Mouse (Mus musculus) heart, postnatal 36 days (tissue): Measurements from ENCODE around the gene Ush1g. TPM values are rescaled to one million over a fixed set of nuclear protein-coding genes. Genes with fewer than 3 reads are reported as not detected.

ENCODE experiments used
- DNase-seq, 2 experiments: peaks; one replicate each; pipeline ENCODE4 v3.0.0; 2021 to 2022
- intact Hi-C: fragments of 180-260 bp; cut with DNase I; formaldehyde crosslinking; loops from one replicate; pipeline ENCODE4 v1.15.1; 2025
- total RNA-seq, 2 experiments: library from RNA; stranded (reverse); gene quantifications; 2 replicates each; pipeline ENCODE4 v1.2.3; 2021

The Ush1g gene
- total RNA-seq, 2 experiments from 2014 or later: 0.14 TPM; not detected in 1

DNA sequence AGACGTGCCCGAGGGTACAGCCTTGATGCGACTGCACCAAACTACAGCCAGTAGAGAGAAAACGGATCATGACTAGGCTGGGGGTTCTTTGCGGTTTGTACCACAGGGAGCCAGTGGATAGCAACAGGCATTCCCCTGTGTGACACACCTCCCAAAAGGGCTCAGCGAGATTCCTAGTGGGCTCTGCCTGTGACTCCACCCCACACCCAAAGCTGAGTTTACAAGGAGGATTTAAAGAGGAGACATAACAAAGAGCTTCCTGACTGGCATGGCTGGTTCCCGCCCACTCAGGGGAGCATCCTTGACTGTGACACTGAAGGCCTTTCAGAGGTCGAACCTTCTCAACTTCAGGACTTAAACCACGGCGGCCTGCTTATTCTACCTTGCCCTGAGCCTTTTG, 30.3 kb downstream of the Ush1g start:
- no peak for DNase-seq
- intact Hi-C loops: no loop called here

DNA sequence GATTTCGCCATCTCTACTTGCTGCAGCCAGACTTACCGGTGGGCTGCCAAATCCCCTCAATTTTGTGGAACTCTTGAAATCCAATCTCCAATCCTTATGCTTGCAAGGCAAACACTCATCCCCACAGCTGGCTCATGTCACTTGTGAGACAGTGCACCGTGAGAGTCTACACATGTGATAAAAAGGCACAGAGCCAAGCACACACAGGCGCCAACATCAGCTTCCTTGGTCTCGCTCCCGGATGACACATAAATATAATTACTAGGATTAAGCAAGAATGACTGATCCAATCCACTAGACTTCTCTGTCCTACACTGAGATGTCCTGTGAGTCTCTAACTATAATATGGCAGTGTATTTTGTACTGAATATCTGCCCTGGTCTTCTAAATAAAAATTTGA, 30.9 kb downstream of the Ush1g start:
- intact Hi-C loops: no loop called here
- peak; percentile 75 to 80 for DNase-seq

DNA sequence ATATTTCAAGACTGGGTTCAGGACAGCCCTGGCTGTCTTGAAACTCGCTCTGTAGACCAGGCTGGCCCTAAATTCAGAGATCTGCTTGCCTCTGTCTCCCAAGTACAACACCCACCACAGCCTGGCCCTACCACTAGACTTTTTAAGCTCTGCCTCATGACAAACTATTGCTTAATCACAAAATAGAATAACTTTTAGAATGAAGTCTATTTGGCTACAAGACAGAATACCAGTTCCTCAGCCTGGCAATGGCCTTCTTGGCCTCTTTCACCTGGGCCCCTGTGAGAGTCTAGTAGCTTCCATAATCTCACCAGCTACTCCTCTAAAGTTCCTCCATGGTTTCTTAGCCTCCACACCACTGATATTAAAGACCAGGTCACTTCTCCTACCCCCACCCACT, 31.5 kb downstream of the Ush1g start:
- intact Hi-C loops: no loop called here
- no peak for DNase-seq

DNA sequence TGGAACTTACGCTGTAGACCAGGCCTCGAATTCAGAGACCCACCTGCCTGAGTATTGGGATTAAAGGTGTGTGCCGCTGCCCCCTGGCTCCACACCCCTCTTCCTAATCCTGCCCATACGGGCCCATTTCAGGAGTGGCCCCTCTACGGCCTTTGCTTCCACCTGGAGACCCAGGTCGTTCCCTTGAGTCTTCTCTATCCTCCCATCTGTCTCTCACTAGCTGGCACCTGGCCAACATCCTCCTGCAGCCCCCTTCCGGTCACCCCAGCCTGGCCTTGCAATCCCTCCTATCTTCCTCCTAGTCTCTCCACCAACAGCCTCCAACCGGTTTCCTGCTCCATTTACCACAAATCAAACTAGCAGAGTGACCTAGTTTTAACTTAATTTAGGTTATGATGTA, 32.0 kb downstream of the Ush1g start:
- DNase-seq: no peak
- intact Hi-C loops: no loop called here

DNA sequence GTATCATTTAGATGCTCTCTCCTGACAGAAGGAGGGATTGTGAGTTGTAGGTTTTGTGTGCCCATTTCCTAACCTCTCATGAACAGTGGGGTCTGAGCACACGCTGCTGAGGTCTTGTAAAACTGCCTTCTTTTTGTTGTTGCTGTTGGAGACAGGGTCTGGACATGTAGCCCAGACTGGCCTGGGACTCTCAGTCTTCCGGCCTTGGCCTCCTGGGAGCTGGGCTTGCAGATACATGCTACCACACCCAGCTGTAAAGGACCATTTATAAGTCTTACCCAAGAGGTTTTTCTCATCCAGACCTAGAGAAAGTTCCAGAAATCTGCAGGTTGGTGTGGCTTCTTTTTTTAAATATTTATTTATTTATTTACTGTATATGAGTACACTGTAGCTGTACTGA, 33.5 kb downstream of the Ush1g start:
- intact Hi-C loops: no loop called here

DNA sequence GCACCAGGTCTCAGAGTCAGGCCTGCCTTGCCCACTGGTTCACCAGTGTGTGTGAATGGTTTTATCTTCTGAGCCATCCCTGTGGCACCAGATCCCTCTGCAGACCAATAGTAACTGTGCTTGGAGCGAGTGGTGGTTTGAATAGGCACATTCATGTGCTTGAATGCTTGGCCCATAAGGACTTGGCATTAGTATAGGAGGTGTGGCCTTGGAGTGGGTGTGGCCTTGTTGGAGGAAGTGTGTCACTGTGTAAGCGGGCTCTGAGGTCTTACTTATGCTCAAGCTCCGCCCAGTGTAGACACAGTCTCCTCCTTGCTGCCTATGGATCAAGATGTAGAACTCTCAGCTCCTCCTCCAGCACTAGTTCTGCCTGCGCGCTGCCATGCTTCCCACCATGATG, 34.5 kb downstream of the Ush1g start:
- intact Hi-C loops: no loop called here
- DNase-seq: no peak

More for the DNA sequence above, 33.5 kb downstream of the Ush1g start:
- DNase-seq: no peak

DNA sequence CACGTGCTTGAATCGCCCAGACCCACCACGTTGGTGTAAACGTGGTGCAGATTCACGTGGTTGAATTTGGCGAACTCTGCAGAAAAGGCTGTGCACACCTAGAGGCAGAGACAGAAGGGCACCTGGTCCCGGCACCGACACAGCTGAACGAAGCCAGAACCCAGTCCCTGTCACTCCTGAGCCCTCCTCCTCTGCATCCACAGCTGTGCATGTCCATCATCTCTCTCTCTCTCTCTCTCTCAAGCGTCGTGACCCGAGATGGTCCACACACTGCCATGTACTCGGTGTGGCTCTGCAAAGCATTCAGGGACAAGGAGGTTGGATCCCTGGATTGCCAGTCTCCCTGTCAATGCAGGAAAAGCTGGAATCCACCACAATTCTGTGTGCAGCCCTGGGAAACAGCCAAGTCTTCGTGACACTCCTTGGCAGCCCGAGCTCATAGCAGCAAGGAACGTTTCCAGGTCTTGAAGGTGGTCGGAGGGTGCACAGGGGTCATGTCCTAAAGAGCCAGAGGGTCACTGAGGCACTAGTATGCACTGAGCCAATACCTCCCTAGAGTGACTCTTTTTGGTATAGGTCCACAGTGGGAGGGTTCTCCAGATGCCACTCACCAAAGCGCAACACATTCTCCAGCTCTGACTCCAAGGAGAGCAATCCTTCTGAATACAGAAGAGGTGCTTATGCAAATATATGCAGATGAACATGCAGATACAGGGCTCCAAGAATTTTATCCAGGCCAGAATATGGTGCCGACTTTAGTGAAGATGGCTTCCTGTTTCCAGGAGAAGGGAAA, 35.4 kb downstream of the Ush1g start:
- DNase-seq: no peak
- intact Hi-C loops: no loop called here

DNA sequence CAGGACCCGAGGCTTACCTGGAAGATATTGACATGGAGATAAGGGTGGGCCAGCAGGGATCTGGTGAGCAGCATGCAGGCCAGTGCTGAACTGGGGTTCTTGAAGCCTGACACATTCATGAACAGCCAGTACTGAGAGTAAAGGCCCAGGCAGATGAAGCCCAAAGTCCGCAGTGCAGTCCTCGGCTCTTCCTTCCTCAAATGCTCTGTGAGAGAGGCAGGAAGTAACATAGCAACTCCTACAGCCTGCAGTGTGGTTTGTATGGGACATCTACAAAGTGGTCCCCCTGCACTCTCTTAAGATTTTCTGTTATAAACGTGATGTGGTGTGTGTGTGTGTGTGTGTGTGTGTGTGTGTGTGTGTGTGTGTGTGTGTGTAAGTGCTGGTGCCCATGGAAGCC, 36.6 kb downstream of the Ush1g start:
- intact Hi-C loops: no loop called here

DNA sequence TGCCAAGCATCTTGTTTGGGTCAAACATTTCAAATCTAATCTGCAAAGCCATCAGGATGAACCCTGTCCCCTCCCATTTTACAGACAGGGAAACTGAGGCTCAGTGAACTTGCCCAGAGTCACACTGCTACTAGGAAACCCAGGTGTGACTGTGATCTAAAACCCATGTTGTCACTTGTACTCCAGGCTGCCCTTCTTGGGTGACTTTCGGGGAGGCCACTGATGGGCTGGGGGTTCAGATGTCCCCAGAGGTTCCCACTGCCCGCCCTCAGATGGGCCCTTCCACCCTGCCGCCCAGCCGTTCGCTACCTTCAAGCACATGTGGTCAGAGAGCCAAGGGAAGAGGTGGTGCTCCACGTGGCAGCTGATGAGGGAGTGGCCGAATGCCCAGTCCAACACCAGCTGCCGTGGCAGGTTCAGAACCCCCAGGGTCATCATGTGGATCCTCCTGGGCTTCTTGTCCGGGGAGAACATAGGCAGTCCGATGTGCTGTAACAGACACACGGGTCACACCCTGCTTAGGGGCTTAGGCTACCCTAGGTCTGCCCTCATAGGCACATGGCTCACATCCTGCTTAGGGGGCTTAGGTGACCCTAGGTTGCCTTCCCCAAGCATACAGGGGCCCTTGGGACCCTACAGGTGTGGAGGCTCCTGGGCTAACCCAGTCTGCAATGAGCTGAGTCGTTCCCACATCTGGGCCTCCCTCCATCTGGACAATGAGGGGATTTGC, 37.8 kb downstream of the Ush1g start:
- DNase-seq: no peak
- intact Hi-C loops: no loop called here

More for the DNA sequence above, 36.6 kb downstream of the Ush1g start:
- DNase-seq: no peak

DNA sequence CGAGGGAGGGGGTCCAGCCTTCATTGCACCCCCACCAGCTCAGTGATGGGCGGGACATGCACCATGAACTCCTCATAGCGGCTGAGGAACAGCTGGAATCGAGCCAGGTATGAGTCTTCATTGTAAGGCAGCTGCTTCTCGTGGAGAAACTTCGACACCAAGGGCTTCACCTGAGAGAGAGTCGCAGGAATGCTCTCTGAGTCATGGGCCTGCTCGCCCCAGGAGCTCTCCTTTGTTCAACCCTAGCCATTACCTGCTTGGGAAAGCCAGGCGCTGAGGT, 38.4 kb downstream of the Ush1g start:
- DNase-seq: no peak
- intact Hi-C loops: no loop called here

DNA sequence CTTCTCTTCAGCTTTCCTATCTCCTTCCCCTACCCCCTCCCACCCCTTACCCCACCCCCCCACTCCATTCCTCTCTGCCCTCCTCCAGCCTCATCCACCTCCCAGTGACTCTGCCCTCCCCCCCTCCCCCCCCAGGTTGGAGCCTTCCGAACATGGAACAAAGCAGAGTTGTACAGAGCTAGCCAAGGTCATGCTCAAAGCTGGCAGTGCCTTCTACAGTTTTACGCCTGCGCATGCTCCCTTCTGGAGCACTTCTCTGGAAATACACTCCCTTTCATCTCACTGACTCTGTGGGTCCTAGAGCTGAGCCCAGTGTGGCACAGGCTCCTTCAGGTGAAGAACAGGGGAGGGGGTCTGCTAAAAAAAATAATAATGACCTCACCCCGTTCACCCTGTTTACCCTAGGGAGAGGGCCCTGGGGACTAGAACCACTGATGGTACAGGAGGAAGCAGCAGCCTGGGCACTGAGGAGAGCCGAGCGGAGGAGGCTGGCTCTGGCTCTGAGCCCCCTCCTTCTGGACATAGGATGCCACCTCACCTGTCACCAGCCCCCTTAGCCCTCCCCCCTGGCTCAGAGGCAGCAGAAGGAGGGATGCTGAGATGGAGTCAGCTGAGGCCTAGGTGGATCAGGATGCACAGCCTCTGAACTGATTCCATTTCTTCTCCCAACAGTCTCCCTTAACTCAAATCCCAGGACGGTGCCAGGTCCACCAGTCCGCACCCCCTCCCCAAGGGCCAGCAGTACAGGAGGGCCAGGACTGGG, 38.9 kb downstream of the Ush1g start:
- no peak for DNase-seq
- intact Hi-C loops: no loop called here

DNA sequence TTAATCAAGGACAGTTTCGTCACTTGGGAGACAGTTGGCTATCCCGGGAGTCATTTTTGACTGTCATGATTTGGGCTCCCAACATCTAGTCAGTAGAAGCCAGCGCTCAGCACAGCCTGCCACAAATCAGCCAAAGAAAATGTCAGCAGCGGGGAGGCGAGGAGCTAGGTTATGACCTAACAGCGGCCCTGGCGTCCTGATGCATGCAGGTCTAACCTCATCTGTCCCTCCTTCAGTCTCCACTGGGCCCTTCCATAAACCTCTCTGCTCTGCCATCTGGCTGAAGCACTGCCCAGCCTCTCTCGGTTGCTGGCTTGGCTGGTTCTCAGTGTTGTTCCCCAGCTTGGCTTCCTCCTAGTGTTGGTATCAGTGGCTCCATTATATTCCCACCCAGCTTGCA, 39.5 kb downstream of the Ush1g start:
- intact Hi-C loops: no loop called here
- DNase-seq: peak; percentile 37 to 59

DNA sequence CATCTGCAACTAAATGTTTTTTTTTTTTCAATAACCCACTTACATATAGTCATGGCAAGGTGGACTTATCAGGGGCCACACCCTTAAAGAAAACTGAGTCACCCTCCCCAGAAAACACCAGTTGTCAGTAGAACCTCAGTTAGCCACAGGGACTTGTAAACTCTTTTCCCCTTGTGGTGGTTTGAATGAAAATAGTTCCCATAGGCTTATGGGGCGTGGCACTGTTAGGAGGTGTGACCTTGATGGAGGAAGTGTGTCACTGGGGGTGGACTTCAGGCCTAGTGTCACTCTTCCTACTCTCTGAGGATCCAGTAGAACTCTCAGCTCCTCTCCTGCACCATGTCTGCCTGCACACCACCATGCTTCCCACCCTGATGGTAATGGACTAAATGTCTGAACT, 42.1 kb downstream of the Ush1g start:
- DNase-seq: no peak
- intact Hi-C loops: no loop called here

DNA sequence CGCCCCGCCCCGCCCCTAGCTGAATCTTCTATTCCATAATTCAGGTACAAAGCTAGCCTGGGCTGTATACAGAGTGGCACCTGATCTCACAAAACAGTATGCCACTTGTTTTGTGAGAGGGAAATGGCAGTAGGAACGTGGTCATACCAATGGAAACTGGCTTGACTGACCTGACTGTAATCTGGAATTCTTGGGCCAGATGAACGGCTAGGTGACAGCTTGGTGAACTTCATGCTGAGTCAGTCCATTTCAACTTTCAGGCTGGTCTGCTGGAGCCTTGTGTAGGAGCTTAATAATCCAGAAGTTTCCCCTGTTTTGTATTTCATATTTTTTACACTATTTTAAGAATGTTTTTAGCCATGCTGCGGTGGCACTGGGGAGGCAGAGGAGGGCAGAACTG, 43.7 kb downstream of the Ush1g start:
- intact Hi-C loops: no loop called here
- no peak for DNase-seq

DNA sequence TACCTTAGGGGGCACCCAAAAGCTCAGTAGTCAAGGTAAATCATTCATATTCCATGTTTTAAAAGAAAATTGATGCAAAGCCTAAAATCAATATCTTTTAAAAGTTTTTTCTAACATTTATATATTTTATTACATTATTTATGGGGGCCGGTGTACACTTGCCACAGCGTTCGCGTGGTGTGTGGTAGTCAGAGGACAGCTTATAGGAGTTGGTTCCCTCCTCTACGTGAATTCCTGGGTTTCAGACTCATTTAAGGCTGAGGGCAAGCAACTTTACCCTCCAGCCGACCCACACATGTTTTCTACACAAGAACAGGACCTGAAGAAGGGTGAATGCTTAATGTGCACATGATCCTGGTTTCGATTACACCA, 44.3 kb downstream of the Ush1g start:
- intact Hi-C loops: no loop called here
- no peak for DNase-seq

DNA sequence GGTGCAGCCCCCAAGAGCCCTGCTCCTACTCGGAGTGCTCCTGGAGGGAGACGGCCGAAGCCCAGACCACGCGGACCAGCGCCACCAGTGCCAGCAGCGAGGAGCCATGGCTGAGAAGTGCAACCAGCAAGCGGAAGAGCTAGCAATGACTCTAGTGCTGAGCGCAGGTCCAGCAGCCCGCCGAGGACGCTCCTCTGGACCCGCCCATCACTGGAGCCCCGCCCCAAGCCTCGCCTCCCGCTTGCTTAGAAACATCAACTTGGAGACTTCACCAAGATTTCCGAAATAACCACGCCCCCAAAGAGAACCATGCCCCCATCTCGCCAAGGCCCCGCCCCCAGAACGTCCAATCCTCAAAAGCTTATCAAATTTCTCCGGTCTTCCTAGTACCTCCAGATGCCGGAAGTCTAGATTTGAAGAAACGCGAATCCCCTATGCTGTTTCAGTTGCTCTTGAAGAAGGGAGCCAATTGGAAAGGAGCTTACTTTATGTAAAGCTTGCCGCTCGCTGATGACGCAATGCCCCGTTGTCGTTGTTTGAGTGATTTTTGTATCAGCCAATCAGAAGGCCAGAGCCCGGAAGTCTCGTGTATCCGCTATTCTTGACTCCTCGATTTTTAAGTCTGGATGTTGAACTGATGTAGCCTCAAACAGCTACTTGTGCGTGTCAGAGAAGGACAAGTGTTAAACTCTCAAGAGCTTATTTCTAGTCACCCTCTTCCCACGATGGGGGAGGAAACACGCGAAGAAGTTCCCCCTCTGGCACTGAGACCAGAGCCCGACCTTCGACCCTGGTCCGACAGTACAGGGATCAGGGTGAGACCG, 44.8 kb downstream of the Ush1g start, which contains the start of gene Fdxr:
Fdxr (minus strand) TSS at position 271 of the 824 bp plus-strand sequence.
- intact Hi-C loops: no loop called here
- DNase-seq: peak; percentile 96 to 98

DNA sequence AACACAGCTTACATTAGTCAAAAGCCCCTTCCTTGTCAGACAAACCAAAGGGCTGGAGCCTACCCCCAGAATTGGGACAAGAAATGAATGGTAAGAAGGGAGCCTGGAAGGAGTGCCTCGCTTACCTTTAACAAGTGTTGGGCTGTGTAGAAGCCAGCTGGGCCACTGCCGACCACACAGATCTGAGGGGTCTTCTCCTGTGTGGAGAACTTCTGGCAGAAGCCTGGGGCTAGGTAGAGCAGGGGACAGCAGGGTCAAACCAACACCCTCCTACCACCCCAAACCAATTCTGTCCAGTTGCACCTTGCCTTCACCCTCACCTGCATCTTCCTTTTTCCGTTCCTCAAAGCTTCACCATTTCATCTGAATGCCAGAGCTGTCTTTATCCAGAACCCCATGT, 45.9 kb downstream of the Ush1g start:
- intact Hi-C loops: no loop called here

DNA sequence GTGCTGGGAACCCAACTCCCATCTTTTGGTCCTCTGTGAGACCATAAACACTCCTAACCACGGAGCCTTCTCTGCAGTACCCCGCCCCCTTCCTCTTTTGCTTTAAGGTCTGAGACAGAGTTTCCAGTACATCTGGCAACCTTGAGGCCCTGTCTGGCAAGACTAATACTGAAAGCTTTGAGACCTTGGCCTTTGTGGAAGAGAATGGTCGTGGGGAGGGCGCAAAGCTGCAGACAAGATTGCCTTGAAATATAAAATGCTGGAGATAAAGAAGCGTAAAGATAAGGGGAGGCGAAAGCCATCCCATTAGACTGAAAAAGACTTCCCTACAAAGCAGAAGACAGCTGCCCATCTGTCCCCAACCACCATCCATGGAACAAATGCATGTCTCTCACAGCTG, 46.3 kb downstream of the Ush1g start:
- DNase-seq: no peak
- intact Hi-C loops: no loop called here

More for the DNA sequence above, 45.9 kb downstream of the Ush1g start:
- no peak for DNase-seq

DNA sequence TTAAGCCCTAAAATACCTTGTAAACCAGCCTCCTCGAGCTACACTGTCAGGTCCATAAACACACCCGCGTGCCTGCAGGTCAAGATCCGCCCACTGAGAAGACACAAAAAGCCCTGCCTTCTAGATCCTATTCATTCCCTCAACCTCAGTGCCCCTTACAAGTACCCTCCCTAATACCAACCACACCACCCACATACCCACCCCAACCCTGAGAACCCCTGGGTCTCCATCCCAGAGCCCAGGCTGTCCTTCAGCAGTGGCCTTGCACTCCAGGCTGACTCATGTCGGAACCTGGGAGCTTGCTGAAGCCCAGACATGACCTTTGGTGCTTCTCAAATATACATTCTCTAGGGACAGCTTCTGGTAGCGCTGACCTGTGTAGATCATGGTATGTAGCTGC, 47.1 kb downstream of the Ush1g start:
- intact Hi-C loops: no loop called here
- DNase-seq: no peak

DNA sequence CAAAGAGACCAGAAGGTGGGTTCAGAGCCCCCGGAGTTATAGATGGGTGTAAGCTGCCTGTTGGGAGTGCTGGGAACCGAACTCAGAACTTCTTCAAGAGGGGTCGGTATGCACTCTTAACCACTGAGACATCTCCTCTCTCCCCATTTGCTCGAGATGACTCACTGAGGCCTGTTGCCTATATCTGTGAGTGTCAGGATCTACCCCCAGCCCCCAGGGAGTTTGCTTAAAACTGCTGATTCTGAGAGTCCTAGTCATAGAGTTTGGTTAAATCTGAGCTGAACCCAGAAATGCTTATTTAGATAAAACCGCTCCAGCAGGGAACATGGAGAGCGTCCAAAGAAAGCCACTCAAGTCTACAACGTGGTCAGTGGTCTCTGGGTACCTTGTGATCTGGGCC, 47.7 kb downstream of the Ush1g start:
- no peak for DNase-seq
- intact Hi-C loops: no loop called here

DNA sequence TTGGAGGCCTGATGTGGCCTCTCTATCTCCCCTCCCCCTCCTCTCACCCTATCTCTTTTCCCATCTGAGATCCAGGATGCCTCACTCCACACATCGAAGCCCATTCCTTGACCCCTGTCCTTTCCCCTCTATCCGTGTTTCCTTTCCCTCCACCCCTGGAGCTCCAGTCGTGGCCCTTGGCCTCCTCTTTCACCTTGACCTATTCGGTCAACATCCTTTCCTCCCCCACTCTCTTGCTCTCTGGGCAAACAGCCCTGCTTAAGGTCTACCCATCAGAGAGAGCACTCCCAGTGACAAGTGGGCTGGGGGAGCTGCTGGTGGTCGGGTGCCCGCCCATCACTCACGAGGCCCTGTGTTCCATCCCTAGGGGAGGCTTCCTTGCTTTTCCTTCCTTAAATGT, 48.1 kb downstream of the Ush1g start:
- intact Hi-C loops: no loop called here
- no peak for DNase-seq
